Mouse (Mus musculus): ENCODE data around the gene Ppp2r5b.
A peak's percentile ranks its signal among the peaks of the same experiment; 100 is the strongest.

Ppp2r5b gene

GRCm38 (mm10) chr19:6268670-6269132 lies 33.0 kb upstream of the Ppp2r5b start:
- no peak for DNase-seq (ENCODE audit: low read depth, low spot score)

GRCm38 (mm10) chr19:6268170-6268528 lies 32.5 kb upstream of the Ppp2r5b start:
- DNase-seq (ENCODE audit: low read depth, low spot score), result peak; percentile 86

- DNase-seq (ENCODE audit: low read depth, low spot score), result no peak
Measured at GRCm38 (mm10) chr19:6267306-6268169, 31.9 kb upstream of the Ppp2r5b start.

GRCm38 (mm10) chr19:6265727-6266182 lies 30.1 kb upstream of the Ppp2r5b start:
- peak; percentile 28 for DNase-seq (ENCODE audit: low read depth, low spot score)

GRCm38 (mm10) chr19:6264945-6265344 lies 29.3 kb upstream of the Ppp2r5b start:
- no peak for DNase-seq (ENCODE audit: low read depth, low spot score)

GRCm38 (mm10) chr19:6264200-6264599 lies 28.5 kb upstream of the Ppp2r5b start:
- DNase-seq (ENCODE audit: low read depth, low spot score), result no peak

- DNase-seq (ENCODE audit: low read depth, low spot score), result no peak
Measured at GRCm38 (mm10) chr19:6262839-6263433, 27.3 kb upstream of the Ppp2r5b start.

GRCm38 (mm10) chr19:6262222-6262621 lies 26.6 kb upstream of the Ppp2r5b start:
- DNase-seq (ENCODE audit: low read depth, low spot score), result peak; percentile 74

GRCm38 (mm10) chr19:6261379-6261778 lies 25.7 kb upstream of the Ppp2r5b start:
- no peak for DNase-seq (ENCODE audit: low read depth, low spot score)

- no peak for DNase-seq (ENCODE audit: low read depth, low spot score)
Measured at GRCm38 (mm10) chr19:6260946-6261345, 25.3 kb upstream of the Ppp2r5b start.

GRCm38 (mm10) chr19:6260428-6260827 lies 24.8 kb upstream of the Ppp2r5b start:
- DNase-seq (ENCODE audit: low read depth, low spot score), result peak; percentile 52

GRCm38 (mm10) chr19:6253021-6253420 lies 17.3 kb upstream of the Ppp2r5b start:
- no peak for DNase-seq (ENCODE audit: low read depth, low spot score)

GRCm38 (mm10) chr19:6247526-6248300 lies 12.0 kb upstream of the Ppp2r5b start:
- DNase-seq (ENCODE audit: low read depth, low spot score), result no peak

GRCm38 (mm10) chr19:6245806-6246205 lies 10.1 kb upstream of the Ppp2r5b start:
- no peak for DNase-seq (ENCODE audit: low read depth, low spot score)

GRCm38 (mm10) chr19:6243226-6243625 lies 7.6 kb upstream of the Ppp2r5b start:
- DNase-seq (ENCODE audit: low read depth, low spot score), result no peak

- DNase-seq (ENCODE audit: low read depth, low spot score), result peak; percentile 85
Measured at GRCm38 (mm10) chr19:6242281-6242680, 6.6 kb upstream of the Ppp2r5b start.

GRCm38 (mm10) chr19:6241274-6242107 lies 5.8 kb upstream of the Ppp2r5b start, which contains the start of gene Atg2a:
TSS of gene Atg2a (plus strand) at chr19:6241668.
- DNase-seq (ENCODE audit: low read depth, low spot score), result peak; percentile 99

- DNase-seq (ENCODE audit: low read depth, low spot score), result no peak
Measured at GRCm38 (mm10) chr19:6240725-6241124, 5.1 kb upstream of the Ppp2r5b start.

- no peak for DNase-seq (ENCODE audit: low read depth, low spot score)
Measured at GRCm38 (mm10) chr19:6240136-6240535, 4.5 kb upstream of the Ppp2r5b start.

- no peak for DNase-seq (ENCODE audit: low read depth, low spot score)
Measured at GRCm38 (mm10) chr19:6238740-6239139, 3.1 kb upstream of the Ppp2r5b start.

- peak; percentile 61 for DNase-seq (ENCODE audit: low read depth, low spot score)
Measured at GRCm38 (mm10) chr19:6236842-6237241, 1.2 kb upstream of the Ppp2r5b start.
